Mouse (Mus musculus): Measurements from ENCODE around the gene Hook1.
A peak's percentile ranks its signal among the peaks of the same experiment; 100 is the strongest.
"Not testable (repeated sequence)": the region's sequence is repeated elsewhere in the genome, so short reads cannot be mapped to it uniquely, and the experiment has no call there.

The Hook1 gene

DNA sequence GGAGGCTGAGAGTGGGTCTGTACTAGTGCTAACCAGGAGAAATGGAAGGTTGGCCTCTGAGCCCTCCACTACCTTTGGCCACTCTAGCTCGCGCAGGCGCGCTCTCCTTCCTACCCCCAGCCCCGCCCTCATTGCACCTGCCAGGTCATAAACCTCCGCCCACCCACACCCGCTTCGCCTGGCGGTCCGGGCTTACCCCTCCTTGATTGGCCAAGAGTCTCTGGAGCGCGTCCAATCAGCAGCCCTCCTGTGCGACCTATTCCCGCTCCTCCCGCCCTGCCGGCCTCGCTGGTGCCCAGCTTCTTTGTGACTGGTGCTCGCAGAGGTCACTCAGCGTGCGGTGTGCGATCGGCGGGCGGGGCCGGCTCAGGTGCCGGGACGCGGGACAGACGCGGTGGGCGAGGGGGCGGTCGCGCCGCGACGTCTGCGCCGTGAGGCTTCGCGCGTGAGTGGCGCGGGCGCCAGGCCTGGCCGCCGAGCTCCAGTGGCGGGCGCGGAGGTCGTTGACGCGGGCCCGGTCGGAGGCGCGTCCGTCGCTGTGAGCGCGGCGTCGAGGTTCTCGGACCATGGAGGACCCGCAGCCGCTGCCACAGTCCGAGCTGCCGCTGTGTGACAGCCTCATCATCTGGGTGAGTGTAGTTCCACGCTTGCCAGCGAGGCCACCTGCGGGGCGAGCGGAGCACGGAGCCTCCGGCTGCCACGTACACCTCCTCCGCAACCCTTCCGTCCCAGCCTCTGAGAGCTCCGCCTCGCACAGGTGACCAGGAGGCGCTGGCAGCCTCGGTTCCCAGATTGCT is at the start of gene Hook1:
Hook1 (plus strand) TSS at position 313 of the 797 bp plus-strand sequence.
- peak; percentile 93 to 97 for DNase-seq (ENCODE audit: low spot score in 2 of 2)

DNA sequence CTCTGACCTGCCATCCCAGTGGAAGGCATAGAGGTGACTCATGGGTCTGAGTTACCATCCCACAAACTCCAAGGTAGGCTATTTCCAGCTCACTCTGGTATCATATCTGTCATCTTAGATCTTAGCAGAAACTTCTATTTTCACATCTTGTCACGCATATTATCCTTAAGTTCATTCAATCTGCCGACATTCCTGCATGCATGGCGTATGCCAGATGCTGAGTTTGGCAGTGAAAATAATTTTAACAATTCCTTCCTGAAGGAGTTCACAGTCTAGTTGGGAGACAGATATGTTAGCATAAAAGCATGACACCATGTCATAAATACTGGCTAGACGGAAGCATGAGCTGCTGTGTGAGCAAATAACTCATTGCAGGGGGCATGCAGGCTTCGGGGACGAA is 49.3 kb upstream of the Hook1 start:
- DNase-seq (ENCODE audit: low spot score in 2 of 2) = peak in 1 of 2 experiments; percentile 62

DNA sequence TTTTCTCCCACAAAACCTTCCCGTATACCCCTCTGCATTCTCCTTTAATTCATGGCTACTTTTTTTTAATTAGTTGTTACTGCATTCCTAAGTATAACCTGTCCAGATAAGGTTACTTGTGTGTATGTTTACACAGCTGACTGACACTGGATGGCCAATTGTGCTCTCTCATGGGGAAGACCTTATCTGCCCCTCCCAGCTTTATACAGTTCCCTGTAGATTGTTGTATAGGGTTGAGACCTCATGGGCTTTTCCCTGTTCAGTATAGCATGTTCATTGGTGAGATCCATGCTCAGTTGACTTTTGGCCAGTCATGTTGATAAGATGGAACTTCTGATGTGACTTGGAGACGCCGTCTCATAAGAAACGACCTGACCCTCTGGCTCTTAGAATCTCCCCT is 46.6 kb upstream of the Hook1 start:
- DNase-seq (ENCODE audit: low spot score in 2 of 2) = no peak

DNA sequence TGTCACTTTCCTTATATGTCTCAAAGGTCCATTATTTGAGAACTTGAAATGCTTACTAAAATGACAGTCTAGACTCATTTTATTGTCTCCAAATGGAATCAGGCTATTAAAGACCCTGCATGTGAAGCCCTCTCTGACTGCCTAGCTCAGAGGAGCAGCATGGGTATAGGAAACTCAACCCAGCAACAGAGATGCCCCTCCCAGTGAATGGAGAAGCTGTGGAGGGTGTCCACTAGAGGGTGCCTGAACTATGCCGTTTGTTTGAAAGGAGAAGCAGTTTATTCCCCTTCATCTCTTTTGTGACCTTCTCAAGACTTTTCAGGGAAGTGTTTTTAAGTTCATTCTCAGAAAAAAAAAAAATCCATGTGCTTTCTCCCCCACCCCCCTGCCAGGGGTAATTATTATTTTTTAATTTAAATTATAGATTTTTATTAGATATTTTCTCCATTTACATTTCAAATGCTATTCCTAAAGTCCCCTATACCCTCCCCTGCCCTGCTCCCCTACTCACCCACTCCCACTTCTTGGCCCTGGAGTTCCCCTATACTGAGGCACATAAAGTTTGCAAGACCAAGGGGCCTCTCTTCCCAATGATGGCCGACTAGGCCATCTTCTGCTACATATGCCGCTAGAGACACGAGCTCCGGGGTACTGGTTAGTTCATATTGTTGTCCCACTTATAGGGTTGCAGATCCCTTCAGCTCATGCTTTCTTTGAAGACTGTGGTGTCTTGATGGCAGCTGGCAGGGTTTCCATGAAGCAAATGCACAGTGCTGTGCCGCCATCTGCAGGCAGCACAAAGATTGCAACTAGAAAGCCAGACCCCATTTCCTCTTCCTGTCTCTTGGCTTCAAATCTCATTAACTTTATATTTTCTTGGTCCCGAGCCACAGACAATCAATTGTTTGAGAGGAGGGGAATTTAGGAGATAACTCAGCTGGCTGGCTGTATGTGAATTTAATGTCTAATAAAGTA is 42.5 kb upstream of the Hook1 start:
- DNase-seq (ENCODE audit: low spot score in 2 of 2) = peak; percentile 75 to 84

DNA sequence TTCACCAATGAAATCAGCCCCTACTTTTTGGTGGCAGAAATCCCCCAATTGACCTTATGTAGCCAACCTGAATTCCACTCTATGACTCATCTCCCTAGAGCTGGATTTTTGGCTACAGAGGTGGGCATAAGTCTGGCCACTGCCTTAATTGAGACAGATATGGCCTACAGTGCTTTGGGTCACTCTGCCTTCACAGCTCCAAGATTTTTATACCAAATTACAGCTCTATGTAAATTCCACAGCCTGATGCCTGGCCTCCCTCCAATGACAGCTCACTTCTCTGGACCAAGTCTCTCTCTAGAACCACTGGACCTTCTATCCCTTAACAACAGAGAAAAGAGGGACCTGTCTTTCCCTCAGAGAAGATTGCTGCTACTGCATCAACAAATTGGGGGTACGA is 38.2 kb upstream of the Hook1 start:
- no peak for DNase-seq (ENCODE audit: low spot score in 2 of 2)

DNA sequence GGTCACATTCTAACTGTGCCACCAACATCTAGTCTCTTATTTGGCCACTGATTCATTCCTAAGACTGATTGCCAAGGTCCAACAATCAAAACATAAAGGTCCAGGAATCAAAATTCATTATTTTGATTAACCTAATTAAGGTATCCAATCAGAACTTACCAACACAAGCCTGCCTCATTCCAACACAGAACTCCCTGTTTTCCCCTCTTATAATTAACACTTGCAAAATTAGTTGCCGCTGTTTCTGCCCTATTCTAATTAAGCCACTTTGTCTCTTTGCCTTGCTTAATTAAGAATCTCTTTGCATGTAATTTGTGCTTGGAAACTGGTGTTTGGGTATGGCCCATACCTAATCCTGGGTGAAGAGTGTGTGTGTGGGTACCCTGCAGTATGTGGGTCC is 37.1 kb upstream of the Hook1 start:
- no peak for DNase-seq (ENCODE audit: low spot score in 2 of 2)

DNA sequence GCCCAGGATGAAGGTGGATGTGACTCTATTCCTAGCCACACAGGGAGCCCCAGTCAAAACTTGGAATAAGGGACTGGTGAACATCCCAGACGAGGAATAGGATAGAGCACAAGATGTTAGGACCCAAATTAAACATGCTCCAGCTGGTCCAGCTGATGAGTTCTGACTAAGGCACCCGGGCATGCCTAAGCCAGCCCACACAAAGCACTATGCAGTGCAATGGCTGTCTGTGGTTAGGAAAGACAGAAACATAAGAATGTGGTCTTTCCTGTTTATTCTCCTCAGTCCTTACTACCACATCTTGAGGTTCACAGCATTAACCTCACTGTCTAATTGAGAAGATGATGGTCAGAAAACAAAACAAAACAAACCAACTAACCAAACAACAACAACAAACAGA is 35.7 kb upstream of the Hook1 start:
- DNase-seq (ENCODE audit: low spot score in 2 of 2) = no peak

DNA sequence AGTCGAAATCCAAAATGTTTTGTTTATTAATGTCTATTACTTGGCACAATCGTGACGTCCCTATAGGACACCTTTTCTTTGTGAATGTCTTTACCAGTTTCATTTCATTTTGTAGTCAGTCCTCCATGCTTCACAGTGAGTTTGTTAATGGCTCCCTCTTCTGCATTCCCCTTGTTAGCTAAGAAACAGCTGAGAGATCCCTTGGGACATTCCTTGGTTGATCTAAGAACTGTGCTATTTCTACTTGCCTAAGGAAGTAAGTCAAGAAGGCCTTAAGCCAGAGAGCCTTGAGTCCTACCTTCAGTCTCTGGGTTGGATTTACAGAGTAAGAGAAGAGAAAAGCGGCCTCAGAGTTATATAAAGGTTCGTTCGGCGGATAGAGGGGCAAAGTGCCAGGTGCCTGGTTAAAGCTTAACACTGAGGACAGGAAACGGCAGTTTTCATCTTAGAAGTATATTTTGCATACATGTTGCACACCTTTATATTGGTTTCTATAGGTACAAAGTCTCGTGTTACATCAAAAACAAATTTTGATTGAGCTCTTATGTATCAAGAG is 33.2 kb upstream of the Hook1 start:
- no peak for DNase-seq (ENCODE audit: low spot score in 2 of 2)

DNA sequence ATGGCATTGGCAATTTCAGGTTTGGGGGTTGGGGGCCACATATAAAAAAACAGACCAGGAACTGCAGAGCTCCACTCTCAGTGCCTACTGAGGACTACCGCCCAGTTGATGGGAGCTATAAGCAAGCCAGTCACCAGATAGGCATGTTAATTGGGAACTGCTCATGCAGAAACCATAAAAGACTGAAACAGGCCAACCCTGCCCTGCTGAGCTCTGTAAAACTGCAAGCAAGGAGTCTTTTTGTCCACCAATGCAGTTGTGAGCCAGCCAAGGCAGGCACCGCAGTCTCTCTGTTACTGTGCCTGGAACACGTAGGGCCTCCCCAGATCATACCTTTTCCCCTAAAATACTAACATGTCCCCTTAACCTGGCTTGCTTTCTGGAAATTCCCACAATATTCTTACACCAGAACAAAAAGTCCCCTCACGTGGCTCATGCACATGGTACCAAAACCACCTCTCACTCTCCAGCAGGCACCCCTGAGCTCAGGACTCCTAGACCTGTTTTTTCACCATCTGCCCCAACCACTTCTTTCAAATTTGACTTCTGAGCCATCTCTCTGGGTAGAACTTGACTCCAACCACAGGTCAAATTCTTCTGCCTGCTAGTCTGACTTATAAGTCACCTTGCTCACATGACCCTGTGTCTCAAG is 32.5 kb upstream of the Hook1 start:
- DNase-seq (ENCODE audit: low spot score in 2 of 2) = no peak

DNA sequence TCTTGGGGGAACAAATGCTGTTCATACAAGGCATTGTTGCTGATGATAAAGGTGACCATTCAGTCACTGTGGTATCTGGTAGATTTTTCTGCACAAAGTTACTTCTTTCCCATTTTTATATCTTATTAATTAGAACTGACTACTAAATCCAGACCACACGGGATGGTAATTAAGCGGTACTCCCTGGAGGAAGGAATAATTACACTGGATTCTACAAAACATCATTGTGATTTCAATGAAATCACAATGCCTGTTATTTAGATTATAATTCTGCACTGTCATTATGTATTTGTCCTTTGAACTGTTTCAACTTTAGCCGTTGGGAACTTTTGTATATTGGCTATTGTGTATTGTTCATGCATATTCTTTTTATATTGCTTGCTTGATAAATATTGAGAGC is 28.3 kb upstream of the Hook1 start:
- DNase-seq (ENCODE audit: low spot score in 2 of 2) = no peak

DNA sequence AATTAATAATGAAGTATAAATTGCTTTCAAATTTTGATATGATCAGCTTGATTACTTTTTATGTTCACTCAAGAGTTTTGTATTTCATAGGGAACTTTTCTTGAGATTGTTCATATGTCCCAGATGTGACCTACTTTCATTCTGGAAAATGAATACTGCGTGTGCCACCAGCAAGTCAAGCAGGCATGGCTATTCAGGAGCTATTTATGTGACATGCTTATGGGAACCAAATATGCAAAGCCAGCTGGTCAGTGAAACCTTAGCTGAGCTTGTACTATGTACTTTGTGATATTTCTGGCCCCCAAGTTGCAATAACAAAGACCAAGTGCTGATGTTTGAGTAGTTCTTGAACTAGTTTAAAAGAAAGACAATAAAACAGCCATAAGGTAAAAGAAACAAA is 19.1 kb upstream of the Hook1 start:
- DNase-seq (ENCODE audit: low spot score in 2 of 2) = peak in 1 of 2 experiments; percentile 13

DNA sequence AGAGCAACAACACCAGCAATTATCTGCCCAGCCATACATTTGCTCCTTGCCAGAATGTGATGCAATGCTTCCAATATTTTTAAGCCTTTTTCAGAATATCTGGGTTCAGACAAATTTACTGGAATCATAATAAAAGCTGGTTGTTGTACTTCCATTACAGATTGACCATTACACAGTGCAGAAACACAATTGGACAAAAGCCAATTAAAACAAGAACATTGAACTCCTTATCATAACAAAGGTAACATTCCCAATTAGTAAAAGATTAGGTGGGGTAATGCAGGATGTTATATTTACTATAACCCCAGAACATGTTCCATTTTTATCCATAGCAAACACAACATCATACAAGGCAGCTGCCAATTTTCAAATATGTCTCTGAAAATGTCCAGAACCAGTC is 13.7 kb upstream of the Hook1 start:
- DNase-seq (ENCODE audit: low spot score in 2 of 2) = no peak

DNA sequence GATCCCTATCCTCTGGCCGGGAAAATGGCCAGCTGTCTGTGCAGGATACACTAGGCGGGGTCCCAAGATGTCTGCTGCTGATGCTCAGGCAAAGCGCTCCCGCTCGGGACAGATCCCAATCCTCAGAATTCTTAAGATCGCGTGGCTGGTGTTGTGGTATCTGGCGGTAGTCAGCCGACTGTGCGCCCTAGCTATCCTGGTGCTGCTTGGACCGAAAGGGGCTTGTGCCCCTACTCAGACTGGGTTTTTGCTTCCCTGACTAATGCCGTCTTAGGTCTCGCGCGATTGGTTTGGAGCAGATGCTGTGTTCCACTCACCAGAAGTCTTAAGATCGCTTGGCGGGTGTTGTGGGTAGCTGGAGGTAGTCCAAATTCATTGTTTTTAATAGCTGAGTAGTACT is 15.2 kb downstream of the Hook1 start:
- DNase-seq (ENCODE audit: low spot score in 2 of 2) = not testable (repeated sequence)

DNA sequence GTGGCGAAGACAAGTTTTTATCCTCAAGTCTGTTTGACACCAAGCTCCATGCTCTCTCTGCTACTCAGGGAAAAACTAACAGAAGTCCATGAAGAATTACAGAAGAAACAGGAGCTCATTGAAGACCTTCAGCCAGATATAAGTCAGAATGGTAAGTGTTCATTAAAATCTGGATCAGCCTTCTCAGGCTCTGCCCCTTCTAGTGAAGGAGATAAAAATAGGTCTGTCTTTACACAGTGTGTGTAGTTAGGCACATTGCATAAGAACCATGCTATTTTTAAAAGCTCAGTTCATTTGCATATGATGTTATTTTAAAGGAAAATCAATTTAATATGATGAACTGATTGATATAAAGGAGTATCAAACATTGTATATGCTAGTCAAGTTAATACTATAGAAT is 49.8 kb downstream of the Hook1 start:
- DNase-seq (ENCODE audit: low spot score in 2 of 2) = no peak

DNA sequence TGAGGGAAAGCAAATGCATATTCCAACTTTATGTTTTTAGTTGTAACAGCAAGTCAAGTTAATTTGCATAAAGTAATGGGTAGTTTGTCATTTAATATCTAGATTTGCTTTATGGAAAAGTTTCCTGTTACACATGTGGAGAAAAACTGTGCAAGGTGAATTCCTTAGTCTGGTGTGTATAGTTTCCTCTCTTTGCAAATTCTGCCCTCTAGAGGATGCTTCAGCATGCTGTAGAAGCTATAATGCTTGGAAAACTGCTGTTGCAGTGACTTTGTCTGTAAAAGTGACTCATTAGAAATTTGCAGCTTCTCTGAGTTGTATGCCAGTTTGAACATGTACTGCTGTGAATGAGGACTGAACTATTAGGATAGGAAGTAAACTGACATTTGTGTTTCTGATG is 55.8 kb downstream of the Hook1 start:
- no peak for DNase-seq (ENCODE audit: low spot score in 2 of 2)

DNA sequence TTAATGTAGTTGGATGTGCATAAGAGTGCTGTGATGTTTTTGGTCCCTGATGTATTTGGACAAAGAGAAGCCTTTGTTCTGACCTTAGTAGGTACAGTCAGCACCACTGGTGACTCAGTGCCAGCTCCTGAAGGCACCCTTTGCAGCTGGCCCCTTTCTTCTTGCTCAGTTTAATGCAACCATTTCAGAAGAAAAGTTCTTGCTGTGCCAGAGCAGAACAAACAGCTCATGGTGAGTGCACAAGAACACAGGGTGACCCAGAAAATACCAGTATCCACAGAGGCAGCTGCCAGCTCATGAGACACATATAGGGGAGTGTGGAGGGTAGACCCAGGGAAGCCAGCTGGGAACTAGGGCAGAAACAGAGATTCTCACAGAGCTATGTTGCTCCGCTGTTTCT is 61.4 kb downstream of the Hook1 start:
- DNase-seq (ENCODE audit: low spot score in 2 of 2) = peak; percentile 41 to 61

DNA sequence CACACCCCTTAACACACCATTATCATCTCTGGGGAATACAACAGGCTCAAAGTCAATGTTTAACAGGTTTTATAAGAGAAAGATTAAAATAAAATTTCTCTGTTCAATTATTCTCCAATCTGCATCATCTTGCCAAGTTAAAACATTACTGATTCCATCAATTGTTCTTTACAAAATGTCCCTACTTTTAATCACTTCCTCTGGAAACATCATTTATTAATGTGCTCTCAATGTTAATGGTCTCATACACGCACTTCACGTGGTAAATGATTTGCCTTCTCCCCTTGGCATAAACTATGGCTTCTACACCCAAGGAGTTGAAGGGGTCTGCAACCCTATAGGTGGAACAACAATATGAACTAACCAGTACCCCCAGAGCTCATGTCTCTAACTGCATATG is 93.1 kb downstream of the Hook1 start:
- DNase-seq (ENCODE audit: low spot score in 2 of 2) = no peak

DNA sequence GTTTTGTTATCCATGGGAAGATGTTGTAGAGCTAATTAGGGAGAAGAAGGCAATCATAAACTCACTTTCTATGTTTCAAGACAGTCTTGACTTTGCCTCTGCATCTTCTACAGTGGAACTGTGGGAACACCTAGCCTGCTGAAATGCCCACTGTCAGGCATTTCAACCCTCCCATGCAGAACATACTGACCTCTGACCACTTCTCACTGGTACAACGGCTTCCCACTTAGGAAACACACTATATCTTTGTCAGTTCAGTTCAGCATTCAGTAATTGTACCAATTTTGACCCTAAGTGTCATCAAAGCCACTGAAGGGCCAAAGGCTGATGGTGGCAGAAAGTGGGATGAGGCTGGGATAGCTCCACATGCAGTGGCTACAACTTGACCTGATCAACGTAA is 95.0 kb downstream of the Hook1 start:
- DNase-seq (ENCODE audit: low spot score in 2 of 2) = no peak
